Comparison of ENCODE assay signal across 8 mouse cellular contexts in the genomic region with DNA sequence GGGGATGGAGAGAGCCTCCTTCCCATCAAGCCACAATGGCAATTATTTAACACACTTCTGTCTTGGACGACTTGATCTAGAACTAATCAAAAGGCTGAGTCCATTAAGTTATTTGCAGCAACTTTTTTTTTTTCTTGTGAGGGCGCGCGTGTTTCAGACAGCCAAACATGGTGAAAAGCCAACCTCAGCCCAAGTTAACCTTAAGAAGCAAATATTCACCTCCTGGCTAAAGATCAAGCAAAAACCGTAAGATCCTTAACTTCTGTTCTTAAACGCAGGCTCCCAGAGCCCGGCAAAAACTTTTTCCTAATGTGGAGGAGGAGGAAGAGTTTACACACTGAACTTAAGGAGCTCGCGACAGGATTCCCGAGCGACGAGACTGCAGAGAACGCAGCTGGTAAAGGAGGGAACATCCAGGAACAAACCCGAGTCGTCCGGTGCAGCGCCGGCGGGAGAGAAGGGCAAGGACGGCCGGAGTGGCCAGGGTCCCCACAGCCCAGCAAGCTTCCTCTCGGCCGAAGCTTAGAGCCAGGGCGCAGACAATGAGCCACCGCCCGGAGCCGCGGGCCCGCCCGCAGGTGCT. TPM values are rescaled to one million over a fixed set of nuclear protein-coding genes. Genes with fewer than 3 reads are reported as not detected.
A peak's percentile ranks its signal among the peaks of the same experiment; 100 is the strongest.
DNase-seq lines count a peak whose midpoint lies in the region; ATAC-seq and TF ChIP-seq lines count a peak whose summit lies in the region.

No protein-coding gene starts in this region.

- H3K4me1 ChIP-seq in heart, embryonic 15.5 days (replicated peaks) = peaks cover 25% of the 10 kb centered on the region
- H3K4me1 ChIP-seq in limb, embryonic 10.5 days = peaks cover 19% of the 10 kb centered on the region
- H3K4me1 ChIP-seq in midbrain, embryonic 16.5 days (ENCODE audit: control insufficient read depth, insufficient read depth, low read length) = peaks cover 23% of the 10 kb centered on the region

- under 1% methylated on average over 30 of the region's 30 CpGs for WGBS in heart, embryonic 15.5 days
- WGBS in limb, embryonic 10.5 days = under 1% methylated on average over 30 of the region's 30 CpGs
- WGBS in midbrain, embryonic 16.5 days = 0% methylated on average over 29 of the region's 30 CpGs

- H3K27ac ChIP-seq in gastrocnemius, adult 2 months = peak overlapping the region; percentile 99
- peak overlapping the region; percentile 98 for H3K27ac ChIP-seq in heart, embryonic 15.5 days
- peak overlapping the region; percentile 99 for H3K27ac ChIP-seq in limb, embryonic 10.5 days
- H3K27ac ChIP-seq in midbrain, embryonic 16.5 days (ENCODE audit: low read length) = peak overlapping the region; percentile 92

- intact Hi-C loops in gastrocnemius, adult 2 months (cut with DNase I) = loop anchor here (2.0 kb wide), 1 partner anchor 76 kb away; the partner anchor contains the start of gene Senp5
- intact Hi-C loops in gastrocnemius, postnatal 36 days (cut with DNase I) = no loop called here

- H3K4me3 ChIP-seq in gastrocnemius, adult 2 months = peak overlapping the region; percentile 95
- peak overlapping the region; percentile 100 for H3K4me3 ChIP-seq in heart, embryonic 15.5 days
- peak overlapping the region; percentile 96 for H3K4me3 ChIP-seq in limb, embryonic 10.5 days
- H3K4me3 ChIP-seq in midbrain, embryonic 16.5 days (ENCODE audit: low read depth, low read length) = peak overlapping the region; percentile 99

- DNase-seq in gastrocnemius, adult 2 months = no peak
- DNase-seq in gastrocnemius, postnatal 36 days = no peak
- peak; percentile 82 for DNase-seq in limb, embryonic 10.5 days (ENCODE audit: low spot score)

- peak overlapping the region; percentile 60 for H3K4me2 ChIP-seq in heart, embryonic 15.5 days
- H3K4me2 ChIP-seq in midbrain, embryonic 16.5 days (ENCODE audit: low read length) = peak overlapping the region; percentile 74

- no peak for TF ChIP-seq CTCF in gastrocnemius, adult 2 months (IDR thresholded peaks at IDR 0.05)

- no peaks in the 10 kb centered on the region for H3K27me3 ChIP-seq in heart, embryonic 15.5 days
- no peaks in the 10 kb centered on the region for H3K27me3 ChIP-seq in limb, embryonic 10.5 days (ENCODE audit: low read depth, poor library complexity, severe bottlenecking)
- no peaks in the 10 kb centered on the region for H3K27me3 ChIP-seq in midbrain, embryonic 16.5 days (ENCODE audit: control insufficient read depth, insufficient read depth, low read depth, low read length)

- peaks cover 2% of the 10 kb centered on the region for H3K36me3 ChIP-seq in heart, embryonic 15.5 days
- H3K36me3 ChIP-seq in limb, embryonic 10.5 days = peaks cover 23% of the 10 kb centered on the region
- H3K36me3 ChIP-seq in midbrain, embryonic 16.5 days (ENCODE audit: control insufficient read depth, insufficient read depth, low read length) = peaks cover 2% of the 10 kb centered on the region

- ATAC-seq in CD4-positive, CD25-positive, alpha-beta regulatory T cell, adult 4 months = peak; percentile 8
- ATAC-seq in common myeloid progenitor, adult 5-6 weeks (replicated peaks; ENCODE audit: low read depth, poor library complexity, severe bottlenecking) = peak; percentile 7; the same call in 1 of the 2 replicates
- no peak; the same call in 1 of the 2 replicates for ATAC-seq in heart, embryonic 15.5 days (replicated peaks; ENCODE audit: insufficient number of reproducible peaks, insufficient read depth, low FRiP score, low read depth)
- ATAC-seq in midbrain, embryonic 16.5 days = no peak; the same call in 1 of the 2 replicates
- ATAC-seq in monocyte, adult 5-6 weeks (replicated peaks; ENCODE audit: insufficient number of reproducible peaks, low FRiP score, low TSS enrichment, poor library complexity, severe bottlenecking) = no peak

- H3K9ac ChIP-seq in heart, embryonic 15.5 days = peak overlapping the region; percentile 99
- peak overlapping the region; percentile 97 for H3K9ac ChIP-seq in midbrain, embryonic 16.5 days (ENCODE audit: low read depth, low read length)

- no peaks in the 10 kb centered on the region for H3K9me3 ChIP-seq in heart, embryonic 15.5 days (replicated peaks)
- no peaks in the 10 kb centered on the region for H3K9me3 ChIP-seq in limb, embryonic 10.5 days (replicated peaks)
- no peaks in the 10 kb centered on the region for H3K9me3 ChIP-seq in midbrain, embryonic 16.5 days (replicated peaks; ENCODE audit: control insufficient read depth, low read length, poor library complexity, severe bottlenecking)

RNA-seq across cellular contexts. Expression of gene Pak2, which starts 0.6 kb away (rescaled TPM):
- 10 to 100 TPM; 13.3 to 15.8 TPM for total RNA-seq in gastrocnemius, adult 2 months (2021)
- 10 to 100 TPM; 12.0 to 13.0 TPM for total RNA-seq in gastrocnemius, postnatal 36 days (2021)
- 10 to 100 TPM; 65.2 to 77.0 TPM for polyA plus RNA-seq in CD4-positive, CD25-positive, alpha-beta regulatory T cell, adult 4 months (2017; shearing (Covaris generic))
- total RNA-seq in common myeloid progenitor, adult 5-6 weeks (2017) = 52.7 and 64.7 TPM in 2 replicates
- polyA plus RNA-seq in heart, embryonic 15.5 days (2015; fragmentation: Nextera tagmentation; extraction: Ambion mirVana) = 21.8 and 23.8 TPM in 2 replicates
- 35.8 and 38.1 TPM in 2 replicates for polyA plus RNA-seq in limb, embryonic 10.5 days (2016; fragmentation: Nextera tagmentation; extraction: Ambion mirVana)
- polyA plus RNA-seq in midbrain, embryonic 16.5 days (2015; fragmentation: Nextera tagmentation; extraction: Ambion mirVana) = 37.5 and 40.4 TPM in 2 replicates
- 73.5 to 104 TPM (median 79.7 TPM) in 3 replicates for total RNA-seq in monocyte, adult 5-6 weeks (2017)

RNA-seq across cellular contexts. Expression of gene Pigx, which starts 21.0 kb away (rescaled TPM):
- total RNA-seq in gastrocnemius, adult 2 months (2021) = 10 to 100 TPM; 11.3 to 12.6 TPM
- 10 to 100 TPM in 1 of 2 experiments, 1 to 10 TPM in 1; 8.8 to 11.6 TPM for total RNA-seq in gastrocnemius, postnatal 36 days (2021)
- polyA plus RNA-seq in CD4-positive, CD25-positive, alpha-beta regulatory T cell, adult 4 months (2017; shearing (Covaris generic)) = 100 to 1,000 TPM; 108 to 131 TPM
- total RNA-seq in common myeloid progenitor, adult 5-6 weeks (2017) = 52.3 and 61.7 TPM in 2 replicates
- polyA plus RNA-seq in heart, embryonic 15.5 days (2015; fragmentation: Nextera tagmentation; extraction: Ambion mirVana) = 60.1 and 64.3 TPM in 2 replicates
- polyA plus RNA-seq in limb, embryonic 10.5 days (2016; fragmentation: Nextera tagmentation; extraction: Ambion mirVana) = 147 and 150 TPM in 2 replicates
- polyA plus RNA-seq in midbrain, embryonic 16.5 days (2015; fragmentation: Nextera tagmentation; extraction: Ambion mirVana) = 104 and 107 TPM in 2 replicates
- 47.5 to 86.8 TPM (median 70.6 TPM) in 3 replicates for total RNA-seq in monocyte, adult 5-6 weeks (2017)

RNA-seq across cellular contexts. Expression of gene Cep19, which starts 21.1 kb away (rescaled TPM):
- total RNA-seq in gastrocnemius, adult 2 months (2021) = 1 to 10 TPM; 8.3 to 8.4 TPM
- total RNA-seq in gastrocnemius, postnatal 36 days (2021) = 1 to 10 TPM; 7.8 to 9.4 TPM
- 10 to 100 TPM; 35.0 to 37.8 TPM for polyA plus RNA-seq in CD4-positive, CD25-positive, alpha-beta regulatory T cell, adult 4 months (2017; shearing (Covaris generic))
- 22.2 and 28.6 TPM in 2 replicates for total RNA-seq in common myeloid progenitor, adult 5-6 weeks (2017)
- 19.1 and 19.2 TPM in 2 replicates for polyA plus RNA-seq in heart, embryonic 15.5 days (2015; fragmentation: Nextera tagmentation; extraction: Ambion mirVana)
- 36.6 and 39.5 TPM in 2 replicates for polyA plus RNA-seq in limb, embryonic 10.5 days (2016; fragmentation: Nextera tagmentation; extraction: Ambion mirVana)
- 49.1 and 51.6 TPM in 2 replicates for polyA plus RNA-seq in midbrain, embryonic 16.5 days (2015; fragmentation: Nextera tagmentation; extraction: Ambion mirVana)
- total RNA-seq in monocyte, adult 5-6 weeks (2017) = 11.1 to 15.4 TPM (median 12.7 TPM) in 3 replicates

Comparison
In these comparisons a context has a peak if more than half of its experiments do, and no peak if none do; other contexts are left out.
1. ATAC-seq: peak in CD4-positive, CD25-positive, alpha-beta regulatory T cell, adult 4 months (single experiment) and common myeloid progenitor, adult 5-6 weeks (single experiment); none in heart, embryonic 15.5 days (single experiment), midbrain, embryonic 16.5 days (single experiment) and monocyte, adult 5-6 weeks (single experiment).
2. Peak in every context shown above with its lines, with median percentiles within 50 percentile points of each other: H3K27ac ChIP-seq and H3K4me3 ChIP-seq.